Mouse (Mus musculus): ENCODE measurements around the gene Mapk12.

Mapk12 gene

GRCm38 (mm10) chr15:89138531-89138930, 2.0 kb downstream of the Mapk12 start:
- ATAC-seq (ENCODE audit: low TSS enrichment): no peak

DNA sequence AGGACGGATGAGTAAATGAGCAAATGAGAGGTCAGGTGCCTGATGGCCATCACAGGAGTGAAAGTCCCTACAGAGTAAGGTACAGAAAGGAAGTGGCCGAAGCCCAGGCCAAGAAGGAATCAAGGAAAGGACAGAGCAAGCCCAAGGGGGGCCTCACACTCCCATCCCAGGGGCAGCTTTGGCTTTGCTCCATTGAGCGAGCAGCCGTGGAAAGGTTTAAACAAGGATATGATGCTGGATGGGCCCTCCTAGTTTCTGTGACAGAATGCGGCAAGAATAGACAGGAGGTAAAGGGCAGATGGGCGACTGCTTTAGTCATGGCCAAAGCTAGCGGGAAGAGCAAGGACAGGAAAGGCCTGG, 2.5 kb downstream of the Mapk12 start:
- no peak for ATAC-seq (ENCODE audit: low TSS enrichment)

GRCm38 (mm10) chr15:89137378-89138045, 3.0 kb downstream of the Mapk12 start:
- ATAC-seq (ENCODE audit: low TSS enrichment): peak; percentile 48; the same call in 1 of the 2 replicates

DNA sequence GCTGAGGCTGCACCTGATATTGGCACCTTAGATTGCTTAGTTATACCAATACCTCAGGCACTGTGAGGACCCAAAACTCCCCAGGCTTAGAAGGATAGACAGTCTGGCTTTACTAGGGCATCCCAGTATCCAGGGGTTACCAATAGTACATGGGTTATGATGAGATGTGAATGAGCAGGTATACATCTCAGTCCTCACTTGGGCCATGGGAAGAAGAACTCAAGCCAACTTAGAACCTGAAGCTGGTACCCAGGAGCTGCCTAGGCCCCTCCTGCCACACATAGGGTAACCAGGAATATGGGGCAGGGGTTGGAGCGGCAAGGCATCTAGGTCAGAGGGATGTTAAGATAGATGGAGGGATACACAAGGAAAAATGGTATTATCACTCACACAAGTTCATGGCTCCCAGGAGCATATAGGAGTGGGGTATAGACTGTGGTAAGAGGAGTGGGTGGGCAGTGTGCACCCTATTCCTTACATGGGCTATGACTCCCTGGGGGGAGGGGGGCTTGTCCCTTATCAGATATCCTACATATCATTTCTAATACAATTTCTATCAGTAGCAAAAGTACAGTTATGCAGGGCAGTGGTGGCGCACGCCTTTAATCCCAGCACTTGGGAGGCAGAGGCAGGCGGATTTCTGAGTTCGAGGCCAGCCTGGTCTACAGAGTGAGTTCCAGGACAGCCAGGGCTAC, 3.9 kb downstream of the Mapk12 start:
- no peak for ATAC-seq (ENCODE audit: low TSS enrichment)

GRCm38 (mm10) chr15:89131316-89131715, 9.2 kb downstream of the Mapk12 start:
- no peak for ATAC-seq (ENCODE audit: low TSS enrichment)

DNA sequence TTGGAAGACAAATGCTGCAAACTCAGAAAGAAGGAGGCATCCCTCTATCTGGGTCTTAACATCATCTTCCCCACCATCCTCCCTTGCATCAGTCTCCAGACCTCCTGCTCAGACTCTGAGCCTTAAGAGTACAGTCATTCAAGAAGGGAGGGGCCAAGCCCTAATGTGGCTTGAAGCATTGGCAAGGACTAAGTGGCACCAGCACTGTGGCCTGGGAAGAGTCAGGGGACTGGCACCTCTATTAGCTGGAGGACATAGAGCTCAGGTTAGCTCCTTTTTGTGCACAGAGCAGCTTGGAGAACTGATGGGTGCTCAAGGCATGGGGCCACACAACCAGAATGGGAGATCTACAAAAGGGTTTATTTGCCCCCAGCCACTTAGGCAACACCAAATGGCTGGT, 10.3 kb downstream of the Mapk12 start:
- ATAC-seq (ENCODE audit: low TSS enrichment): no peak

DNA sequence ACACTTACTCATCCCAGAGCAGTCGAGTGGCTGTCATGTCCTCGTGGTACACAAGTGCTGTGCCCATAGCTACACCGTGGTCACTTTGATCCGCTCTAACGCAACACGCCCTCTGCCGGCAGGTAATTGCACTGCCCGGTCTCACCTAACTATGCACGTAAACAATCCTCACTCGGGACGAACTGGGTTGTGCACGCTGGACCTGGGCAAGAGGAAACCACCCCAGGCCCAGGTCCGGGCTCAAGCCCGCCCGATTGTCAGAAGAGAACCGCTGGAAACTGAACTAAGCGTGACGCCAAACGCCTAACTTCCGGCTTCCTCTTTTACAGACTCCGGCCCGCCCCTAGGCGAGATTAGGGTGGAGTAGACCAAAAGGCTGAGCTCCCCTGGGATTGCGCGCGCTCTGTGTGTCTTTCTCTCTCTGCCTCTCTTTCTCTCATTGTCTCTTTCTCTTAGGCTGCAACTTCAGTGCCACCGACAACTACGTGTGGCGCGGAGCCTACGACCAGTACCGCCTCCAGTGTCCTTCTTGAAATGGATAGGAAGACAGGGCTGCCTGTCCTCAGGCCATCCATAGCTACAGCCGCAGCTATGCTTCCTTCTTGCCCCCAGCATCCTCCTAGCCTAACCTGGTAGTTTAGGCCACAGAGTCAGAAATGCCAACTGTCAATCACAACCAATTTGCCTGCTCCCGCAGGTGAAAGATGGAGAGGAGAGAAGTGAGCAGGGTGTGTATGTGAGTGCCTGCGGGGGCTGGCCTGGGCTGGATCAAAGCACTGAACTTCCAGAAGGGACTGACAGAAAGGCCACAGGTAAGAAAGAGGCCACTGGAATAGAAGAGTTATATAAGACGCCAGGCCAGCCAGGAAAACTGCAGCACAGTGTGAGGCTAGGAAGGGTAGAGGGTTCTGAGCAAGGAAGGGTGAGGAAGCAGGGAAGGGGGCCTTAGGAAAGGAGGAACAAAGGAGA, 11.8 kb downstream of the Mapk12 start, which contains the start of gene Hdac10:
TSS of gene Hdac10 (minus strand) at position 319 of the 969 bp plus-strand sequence.
- ATAC-seq (ENCODE audit: low TSS enrichment): peak; percentile 82

DNA sequence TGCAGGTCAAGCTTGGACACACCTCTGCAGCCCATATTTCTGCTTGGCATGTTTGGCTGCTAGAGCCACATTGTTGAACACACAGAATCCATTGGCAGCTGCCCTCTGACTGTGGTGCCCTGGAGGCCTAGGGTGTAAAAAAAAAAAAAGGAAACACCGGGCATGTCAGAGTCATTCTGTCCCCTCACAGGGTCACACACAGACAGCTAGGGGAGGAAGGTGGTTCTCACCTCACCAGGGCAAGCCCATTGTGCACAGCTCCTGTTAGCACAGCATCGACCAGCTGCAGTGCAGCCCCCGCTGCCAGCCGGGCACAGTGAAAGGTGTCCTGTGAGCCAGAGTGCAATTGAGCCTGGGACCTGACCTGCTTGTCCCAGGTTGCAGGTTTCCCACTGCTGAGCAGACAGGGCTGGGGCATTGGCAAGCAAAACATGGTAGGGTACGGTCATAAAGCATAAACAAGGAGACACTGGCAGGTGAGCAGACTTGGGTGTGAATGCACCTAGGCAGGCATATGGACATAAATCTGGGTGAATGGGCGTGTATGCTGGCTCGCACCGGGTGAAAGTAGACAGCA, 13.1 kb downstream of the Mapk12 start:
- ATAC-seq (ENCODE audit: low TSS enrichment): no peak

DNA sequence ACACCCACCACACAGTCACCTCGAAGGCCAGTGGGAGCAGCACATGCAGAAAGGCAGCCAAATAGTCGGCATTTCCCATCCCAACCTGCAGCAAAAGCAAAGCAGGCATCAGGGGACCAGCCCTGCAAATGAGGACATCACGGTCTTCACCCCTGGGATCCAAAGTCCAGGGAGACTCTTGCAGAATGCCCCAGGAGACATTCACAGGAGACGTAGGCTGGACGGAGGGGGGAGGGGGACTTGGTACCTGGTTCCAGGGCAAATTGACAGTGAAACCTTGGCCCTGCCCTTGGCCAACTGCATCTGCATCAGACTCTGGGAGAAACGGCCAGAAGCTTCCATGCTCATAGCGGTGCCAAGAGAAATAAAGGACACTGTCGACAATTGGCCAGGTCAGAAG, 13.9 kb downstream of the Mapk12 start:
- ATAC-seq (ENCODE audit: low TSS enrichment): no peak

GRCm38 (mm10) chr15:89125351-89125750, 15.2 kb downstream of the Mapk12 start:
- no peak for ATAC-seq (ENCODE audit: low TSS enrichment)

DNA sequence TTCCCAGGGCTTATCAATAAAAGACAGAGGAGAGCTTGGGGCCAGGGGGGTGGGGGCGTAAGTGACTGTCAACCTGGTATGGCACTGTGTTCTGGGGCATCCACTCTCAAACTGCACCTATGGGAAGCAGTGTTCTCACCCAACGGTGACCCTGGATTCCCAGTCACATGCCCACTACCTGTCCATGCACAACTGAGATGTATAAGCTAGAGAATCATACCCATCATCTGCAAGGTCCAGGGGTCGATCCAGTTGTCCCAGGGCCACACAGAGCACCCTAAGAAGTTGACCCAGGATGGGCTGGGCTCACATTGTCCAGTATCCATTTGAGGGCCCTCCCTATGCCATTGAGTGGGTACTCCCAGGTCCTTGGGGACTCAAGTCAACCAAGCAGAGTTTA, 16.2 kb downstream of the Mapk12 start:
- no peak for ATAC-seq (ENCODE audit: low TSS enrichment)

GRCm38 (mm10) chr15:89123595-89123994, 16.9 kb downstream of the Mapk12 start:
- ATAC-seq (ENCODE audit: low TSS enrichment): peak; percentile 71

DNA sequence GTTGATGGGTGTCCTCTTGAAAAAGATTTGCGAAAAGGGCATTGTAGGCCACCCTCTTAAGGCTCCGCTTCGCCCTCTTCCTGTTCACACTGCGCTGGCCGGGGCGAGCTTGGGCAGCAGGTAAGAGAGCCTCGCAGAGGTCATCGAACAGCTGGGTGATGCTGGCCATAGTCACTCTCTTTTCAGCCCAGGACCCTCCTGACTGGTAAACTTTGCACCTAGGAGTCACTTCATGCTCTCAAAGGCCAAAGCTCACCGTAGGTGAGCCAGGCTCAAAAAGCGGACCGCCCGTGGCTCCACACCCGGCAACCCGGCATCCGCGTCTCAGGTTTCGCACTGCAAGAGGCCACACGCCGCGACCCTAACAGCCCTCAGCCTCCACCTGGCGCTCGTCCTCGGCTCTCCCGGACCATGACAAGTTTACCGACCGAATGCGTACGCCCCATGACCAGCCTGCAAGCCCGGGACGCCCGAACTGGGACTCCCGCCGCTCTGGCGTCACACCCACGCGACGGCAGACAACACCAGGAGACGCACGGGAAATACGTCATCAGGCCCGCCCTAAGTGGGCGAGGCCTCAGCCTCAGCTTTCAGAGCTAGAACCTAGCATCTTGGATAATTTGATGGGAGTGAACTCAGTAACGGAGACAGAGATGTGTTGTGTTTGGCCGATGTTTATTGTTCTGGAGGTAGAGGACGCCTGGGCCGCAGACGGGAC, 17.7 kb downstream of the Mapk12 start, which contains the start of gene Tubgcp6:
TSS of gene Tubgcp6 (minus strand) at position 464 of the 718 bp plus-strand sequence.
- ATAC-seq (ENCODE audit: low TSS enrichment): peak; percentile 77

GRCm38 (mm10) chr15:89118007-89118406, 22.5 kb downstream of the Mapk12 start:
- no peak for ATAC-seq (ENCODE audit: low TSS enrichment)

GRCm38 (mm10) chr15:89110147-89110546, 30.4 kb downstream of the Mapk12 start:
- ATAC-seq (ENCODE audit: low TSS enrichment): 0 out of 2 replicates have a peak, but pooled peaks have one; percentile 15

- ATAC-seq (ENCODE audit: low TSS enrichment): no peak
These were observed 33.5 kb downstream of the Mapk12 start for GRCm38 (mm10) chr15:89106976-89107375.

GRCm38 (mm10) chr15:89106073-89106472, 34.4 kb downstream of the Mapk12 start:
- peak; percentile 38; the same call in 1 of the 2 replicates for ATAC-seq (ENCODE audit: low TSS enrichment)

GRCm38 (mm10) chr15:89104425-89104824, 36.1 kb downstream of the Mapk12 start:
- peak; percentile 35; the same call in 1 of the 2 replicates for ATAC-seq (ENCODE audit: low TSS enrichment)

- ATAC-seq (ENCODE audit: low TSS enrichment): 0 out of 2 replicates have a peak, but pooled peaks have one; percentile 28
These were observed 36.6 kb downstream of the Mapk12 start for GRCm38 (mm10) chr15:89103921-89104320.

DNA sequence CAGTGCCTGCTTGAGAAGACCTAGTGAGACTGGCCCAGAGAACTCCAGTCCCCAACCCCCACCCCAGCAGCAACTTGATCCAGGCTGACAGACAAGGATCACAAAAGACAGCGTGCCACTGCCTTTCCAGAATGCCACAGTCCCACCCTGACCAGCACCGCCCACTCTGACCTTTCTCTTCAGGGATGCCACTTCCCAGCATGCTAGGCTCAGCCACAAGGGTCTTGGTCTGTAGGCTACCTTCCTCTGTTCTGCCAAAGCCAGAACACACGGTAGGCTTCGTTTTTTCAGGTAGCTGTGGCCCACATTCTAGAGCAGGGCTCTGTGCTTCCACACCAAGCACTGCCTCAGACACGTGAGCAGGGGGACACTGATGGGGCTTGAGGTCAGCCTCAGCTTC, 37.9 kb downstream of the Mapk12 start:
- no peak for ATAC-seq (ENCODE audit: low TSS enrichment)

- no peak for ATAC-seq (ENCODE audit: low TSS enrichment)
These were observed 39.7 kb downstream of the Mapk12 start for GRCm38 (mm10) chr15:89100823-89101222.

Data from frontal cortex, adult (tissue).